In genomic region chr2:164174649-164175395, GRCm38 (mm10) we compare ENCODE assay signal across 11 mouse cellular contexts. TPM values are rescaled to one million over a fixed set of nuclear protein-coding genes. Genes with fewer than 3 reads are reported as not detected.
DNase-seq lines count a peak whose midpoint lies in the region; ATAC-seq and TF ChIP-seq lines count a peak whose summit lies in the region.
"Had no signal": no experiment of that assay in that cellular context is flagged by ENCODE, and none has a peak within 500 bp of the region (broad histone marks: within the 10 kb centered on the region; RNA-seq: fewer than 3 reads in every experiment).

No protein-coding gene starts in this region.

- H3K9me3 ChIP-seq in midbrain, embryonic 15.5 days: no peaks in the 10 kb centered on the region
- H3K9me3 ChIP-seq: hindbrain, embryonic 10.5 days; limb, embryonic 15.5 days had no signal

- H3K4me3 ChIP-seq in left cerebral cortex, adult 2 months: no peak overlapping the region
- H3K4me3 ChIP-seq in midbrain, embryonic 15.5 days: no peak overlapping the region
- H3K4me3 ChIP-seq: hindbrain, embryonic 10.5 days; limb, embryonic 15.5 days had no signal

- DNase-seq in right cerebral cortex, adult 18-20 months: peak; percentile 93
- no peak for DNase-seq in right cerebral cortex, postnatal 4 days
- DNase-seq in frontal cortex, postnatal 10 days (ENCODE audit: low spot score in 2 of 2): peak; percentile 50 to 72
- peak; percentile 52 to 76 for DNase-seq in left cerebral cortex, adult 2 months (ENCODE audit: extremely low spot score in 1 of 2, low spot score in 2 of 2)
- DNase-seq in adrenal gland, postnatal 25 days: no peak
- DNase-seq: kidney, adult 8-10 months had no signal

- H3K36me3 ChIP-seq in midbrain, embryonic 15.5 days (replicated peaks): no peaks in the 10 kb centered on the region
- H3K36me3 ChIP-seq: hindbrain, embryonic 10.5 days; limb, embryonic 15.5 days had no signal

- TF ChIP-seq CTCF in left cerebral cortex, adult 2 months (IDR thresholded peaks at IDR 0.05): no peak

- H3K4me1 ChIP-seq in midbrain, embryonic 15.5 days: peaks cover 19% of the 10 kb centered on the region

- peak overlapping the region; percentile 66 for H3K27ac ChIP-seq in left cerebral cortex, adult 2 months
- no peak overlapping the region for H3K27ac ChIP-seq in midbrain, embryonic 15.5 days
- H3K27ac ChIP-seq: hindbrain, embryonic 10.5 days; limb, embryonic 15.5 days had no signal

- no peak for ATAC-seq in inflammation-experienced regulatory T-cells, adult 6 months
- no peak for ATAC-seq in midbrain, embryonic 15.5 days (replicated peaks)

- WGBS in midbrain, embryonic 15.5 days: 75% methylated on average over 8 of the region's 8 CpGs

- no peak overlapping the region for H3K4me2 ChIP-seq in midbrain, embryonic 15.5 days
- H3K4me2 ChIP-seq: limb, embryonic 15.5 days had no signal

- intact Hi-C loops in left cerebral cortex, adult 2 months (cut with DNase I): loop anchor here (2.0 kb wide), 2 partner anchors 38 to 138 kb away; no protein-coding TSS in a partner anchor

- peaks cover 24% of the 10 kb centered on the region for H3K27me3 ChIP-seq in midbrain, embryonic 15.5 days (replicated peaks)

- no peak overlapping the region for H3K9ac ChIP-seq in midbrain, embryonic 15.5 days
- H3K9ac ChIP-seq: limb, embryonic 15.5 days had no signal

RNA-seq across cellular contexts. Expression of gene Kcns1, which starts 3.9 kb away (rescaled TPM):
- total RNA-seq in left cerebral cortex, adult 2 months (2021): 10 to 100 TPM; 20.3 to 20.7 TPM
- polyA plus RNA-seq in inflammation-experienced regulatory T-cells, adult 6 months (2017; shearing (Covaris generic)): not detected
- polyA plus RNA-seq in midbrain, embryonic 15.5 days (2015; fragmentation: Nextera tagmentation; extraction: Ambion mirVana): 1.3 and 1.7 TPM in 2 replicates
- total RNA-seq in adrenal gland, postnatal 25 days (2021): not detected in 2 replicates
- polyA plus RNA-seq: hindbrain, embryonic 10.5 days had no signal

RNA-seq across cellular contexts. Expression of gene Wfdc5, which starts 7.7 kb away (rescaled TPM):
- total RNA-seq in left cerebral cortex, adult 2 months (2021): not detected
- polyA plus RNA-seq in inflammation-experienced regulatory T-cells, adult 6 months (2017; shearing (Covaris generic)): not detected
- not detected in 2 replicates for polyA plus RNA-seq in midbrain, embryonic 15.5 days (2015; fragmentation: Nextera tagmentation; extraction: Ambion mirVana)
- not detected in 2 replicates for total RNA-seq in adrenal gland, postnatal 25 days (2021)
- total RNA-seq: granulocyte monocyte progenitor cell, adult 5-6 weeks had no signal
- polyA plus RNA-seq: hindbrain, embryonic 10.5 days had no signal

RNA-seq across cellular contexts. Expression of gene Wfdc12, which starts 15.6 kb away (rescaled TPM):
- not detected for total RNA-seq in left cerebral cortex, adult 2 months (2021)
- not detected for polyA plus RNA-seq in inflammation-experienced regulatory T-cells, adult 6 months (2017; shearing (Covaris generic))
- not detected in 2 replicates for polyA plus RNA-seq in midbrain, embryonic 15.5 days (2015; fragmentation: Nextera tagmentation; extraction: Ambion mirVana)
- total RNA-seq in adrenal gland, postnatal 25 days (2021): 2.6 TPM in 1 of 2 replicates, not detected in the other
- polyA plus RNA-seq: hindbrain, embryonic 10.5 days had no signal

RNA-seq across cellular contexts. Expression of gene Wfdc15a, which starts 25.1 kb away (rescaled TPM):
- not detected for total RNA-seq in left cerebral cortex, adult 2 months (2021)
- not detected for polyA plus RNA-seq in inflammation-experienced regulatory T-cells, adult 6 months (2017; shearing (Covaris generic))
- polyA plus RNA-seq in midbrain, embryonic 15.5 days (2015; fragmentation: Nextera tagmentation; extraction: Ambion mirVana): not detected in 2 replicates
- not detected in 2 replicates for total RNA-seq in adrenal gland, postnatal 25 days (2021)
- total RNA-seq: granulocyte monocyte progenitor cell, adult 5-6 weeks had no signal
- polyA plus RNA-seq: hindbrain, embryonic 10.5 days; limb, embryonic 15.5 days had no signal

RNA-seq across cellular contexts. Expression of gene Wfdc15b, which starts 46.6 kb away (rescaled TPM):
- total RNA-seq in left cerebral cortex, adult 2 months (2021): not detected
- polyA plus RNA-seq in inflammation-experienced regulatory T-cells, adult 6 months (2017; shearing (Covaris generic)): not detected
- not detected in 2 replicates for polyA plus RNA-seq in midbrain, embryonic 15.5 days (2015; fragmentation: Nextera tagmentation; extraction: Ambion mirVana)
- total RNA-seq in adrenal gland, postnatal 25 days (2021): not detected in 2 replicates
- total RNA-seq: granulocyte monocyte progenitor cell, adult 5-6 weeks had no signal
- polyA plus RNA-seq: hindbrain, embryonic 10.5 days; limb, embryonic 15.5 days had no signal

Comparison
In these comparisons a context has a peak if more than half of its experiments do, and no peak if none do; other contexts are left out.
1. DNase-seq: peak in right cerebral cortex, adult 18-20 months (single experiment), frontal cortex, postnatal 10 days (2 of 2) and left cerebral cortex, adult 2 months (2 of 2); none in right cerebral cortex, postnatal 4 days (single experiment) and adrenal gland, postnatal 25 days (single experiment).
2. RNA of gene Kcns1, which starts 3.9 kb away (total RNA-seq): 20.3 to 20.7 TPM in left cerebral cortex, adult 2 months; not detected in adrenal gland, postnatal 25 days; every median in the first group is over 10 times any median in the second.